15 mouse cellular contexts compared by ENCODE assay signal in the genomic region with DNA sequence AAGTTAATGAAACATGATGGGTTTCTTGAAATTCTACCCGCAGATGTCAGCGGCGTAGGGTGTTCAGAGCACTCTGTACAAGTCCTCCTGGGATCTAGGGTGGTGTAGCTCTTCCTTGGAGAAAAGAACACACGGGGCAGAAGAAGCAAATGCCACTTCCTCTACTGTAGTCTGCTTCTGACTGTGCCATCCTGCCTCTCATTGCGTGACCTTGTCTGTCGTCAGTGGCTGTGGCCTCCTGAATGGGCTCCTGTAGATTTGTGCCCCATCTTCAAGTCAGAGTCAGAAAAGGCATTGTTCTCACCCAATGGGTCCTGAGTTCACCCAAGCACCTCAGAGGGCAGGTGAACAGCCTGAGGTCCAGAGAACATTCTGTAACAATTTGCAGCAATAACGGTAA.
"Had no signal": no experiment of that assay in that cellular context is flagged by ENCODE, and none has a peak within 500 bp of the region (broad histone marks: within the 10 kb centered on the region; RNA-seq: fewer than 3 reads in every experiment).

No protein-coding gene starts in this region.

- H3K9ac ChIP-seq: intestine, embryonic 15.5 days; kidney, embryonic 15.5 days; limb, embryonic 15.5 days; liver, embryonic 14.5 days; lung, embryonic 14.5 days; midbrain, embryonic 13.5 days; neural tube, embryonic 15.5 days had no signal

- H3K4me2 ChIP-seq: intestine, embryonic 15.5 days; kidney, embryonic 15.5 days; limb, embryonic 15.5 days; lung, embryonic 14.5 days; midbrain, embryonic 13.5 days; neural tube, embryonic 15.5 days had no signal

- ATAC-seq: intestine, embryonic 15.5 days; midbrain, embryonic 13.5 days had no signal

- H3K27me3 ChIP-seq: intestine, embryonic 15.5 days; kidney, embryonic 15.5 days; limb, embryonic 15.5 days; neural tube, embryonic 15.5 days had no signal

- H3K36me3 ChIP-seq: intestine, embryonic 15.5 days; kidney, embryonic 15.5 days; limb, embryonic 15.5 days; midbrain, embryonic 13.5 days; neural tube, embryonic 15.5 days had no signal

- H3K9me3 ChIP-seq: intestine, embryonic 15.5 days; kidney, embryonic 15.5 days; limb, embryonic 15.5 days; midbrain, embryonic 13.5 days; neural tube, embryonic 15.5 days had no signal

- H3K27ac ChIP-seq: intestine, embryonic 15.5 days; kidney, embryonic 15.5 days; limb, embryonic 15.5 days; liver, embryonic 14.5 days; midbrain, embryonic 13.5 days; neural tube, embryonic 15.5 days had no signal

- H3K4me3 ChIP-seq: intestine, embryonic 15.5 days; kidney, embryonic 15.5 days; limb, embryonic 15.5 days; midbrain, embryonic 13.5 days; myocyte; neural tube, embryonic 15.5 days had no signal

- DNase-seq: kidney, adult 2 months; kidney, postnatal 14 days; lung, embryonic 14.5 days; lung, postnatal 10 days; lung, postnatal 4 days; retina, postnatal 1 day; right cerebral cortex, postnatal 4 days; thymus, postnatal 4 days had no signal
